Mouse (Mus musculus): ENCODE measurements at regions not wholly inside any gene's neighbourhood (a gene's known extent, or its start where the extent isn't known, plus 50 kb on each side); places are given as distances from the start of the nearest gene placed in this dataset.

- TF ChIP-seq CTCF (conservative IDR thresholded peaks at IDR 0.05; ENCODE audit: low read length) (no peak), POU5F1 (IDR thresholded peaks at IDR 0.05; ENCODE audit: borderline replicate concordance, low read length) (no peak)
Measured at GRCm38 (mm10) chr15:93832431-93832936, 236.8 kb upstream of the Prickle1 start.

Measured in E14TG2a.4 (cell line).